Mouse (Mus musculus) neural tube, embryonic 12.5 days (tissue): Measurements from ENCODE around the gene Sec24b. TPM values are rescaled to one million over a fixed set of nuclear protein-coding genes. Genes with fewer than 3 reads are reported as not detected.

Experiments used
- ATAC-seq: fragments of 200-750 bp; cut with Nextera tagmentation; 2 replicates; pipeline ENCODE4 v1.8.0; 2017; ENCODE audit warnings: low read depth, mild to moderate bottlenecking, moderate TSS enrichment, moderate library complexity; ENCODE audit not compliant: low FRiP score
- H3K27ac ChIP-seq: fragments of 300-500 bp; sonication (generic); 2 replicates; pipeline ENCODE4 v1.5.1; 2016
- H3K27me3 ChIP-seq: fragments of 300-500 bp; sonication (generic); replicated peaks from 2 replicates; pipeline ENCODE4 v1.6.1; 2016; ENCODE audit warnings: mild to moderate bottlenecking
- H3K36me3 ChIP-seq: fragments of 300-500 bp; sonication (generic); 2 replicates; pipeline ENCODE4 v1.6.1; 2016; ENCODE audit warnings: mild to moderate bottlenecking
- H3K4me1 ChIP-seq: fragments of 300-500 bp; sonication (generic); 2 replicates; pipeline ENCODE4 v1.6.1; 2016
- H3K4me2 ChIP-seq: fragments of 300-500 bp; sonication (generic); replicated peaks from 2 replicates; pipeline ENCODE4 v1.6.1; 2016; ENCODE audit warnings: mild to moderate bottlenecking
- H3K4me3 ChIP-seq: fragments of 300-500 bp; sonication (generic); 2 replicates; pipeline ENCODE4 v1.5.1; 2016
- H3K9ac ChIP-seq: fragments of 300-500 bp; sonication (generic); 2 replicates; pipeline ENCODE4 v1.6.1; 2016; ENCODE audit warnings: mild to moderate bottlenecking
- H3K9me3 ChIP-seq: fragments of 300-500 bp; sonication (generic); 2 replicates; pipeline ENCODE4 v1.6.1; 2016; ENCODE audit warnings: mild to moderate bottlenecking
- WGBS: fragments of 180-500 bp; shearing (Covaris S2); methylation state at CpG from one replicate; pipeline ENCODE4 v1.1.7; 2016; 5-methylcytosine and 5-hydroxymethylcytosine counted together
- polyA plus RNA-seq: library from polyadenylated mRNA; unstranded; fragments of >200 nt; fragmentation: Nextera tagmentation; extraction: Ambion mirVana; gene quantifications from 2 replicates; pipeline ENCODE4 v1.2.1, GENCODE M21; 2016

Gene Sec24b
- polyA plus RNA-seq: 33.0 and 35.0 TPM in 2 replicates

GRCm38 (mm10) chr3:130061281-130061680, at the start of gene Sec24b:
Gene Sec24b (minus strand): TSS chr3:130061553.
- H3K36me3 ChIP-seq: no peaks in the 10 kb centered on the region
- H3K9ac ChIP-seq: peak within 1 kb of the TSS; percentile 99
- peaks cover 25% of the 10 kb centered on the region for H3K4me1 ChIP-seq
- no peaks in the 10 kb centered on the region for H3K27me3 ChIP-seq
- H3K4me3 ChIP-seq: peak within 1 kb of the TSS; percentile 95
- no peaks in the 10 kb centered on the region for H3K9me3 ChIP-seq
- 16% methylated on average over 12 of the region's 12 CpGs for WGBS
- peak within 1 kb of the TSS; percentile 91 for H3K27ac ChIP-seq
- H3K4me2 ChIP-seq: peak within 1 kb of the TSS; percentile 71
- peak; percentile 18; the same call in 1 of the 2 replicates for ATAC-seq

- no peak overlapping the region for H3K4me3 ChIP-seq
- H3K9me3 ChIP-seq: no peaks in the 10 kb centered on the region
- no peak overlapping the region for H3K9ac ChIP-seq
- 81% methylated on average over 9 of the region's 9 CpGs for WGBS
- no peak for ATAC-seq
- no peak overlapping the region for H3K4me2 ChIP-seq
- H3K27me3 ChIP-seq: no peaks in the 10 kb centered on the region
- H3K4me1 ChIP-seq: no peaks in the 10 kb centered on the region
- no peak overlapping the region for H3K27ac ChIP-seq
- H3K36me3 ChIP-seq: no peaks in the 10 kb centered on the region
Observed at GRCm38 (mm10) chr3:130104471-130104870, 43.1 kb upstream of the Sec24b start.

DNA sequence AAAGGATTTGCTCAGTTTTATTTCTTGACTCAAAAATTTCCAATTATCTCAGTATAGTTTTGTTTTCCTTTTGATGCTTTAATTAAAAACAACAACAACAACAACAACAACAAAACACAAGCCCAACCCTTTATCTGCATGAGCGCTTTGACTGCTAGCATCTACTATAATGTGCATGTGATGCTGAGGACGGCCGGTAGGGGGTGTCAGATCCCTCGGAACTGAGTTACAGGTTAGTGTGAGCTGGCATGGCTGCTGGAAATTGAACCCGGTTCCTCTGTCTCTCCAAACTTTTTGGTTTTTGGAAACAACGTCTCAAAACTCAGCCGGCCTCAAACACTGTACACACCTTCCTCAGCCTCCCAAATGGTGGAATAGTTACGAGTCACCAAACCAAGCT, 42.1 kb upstream of the Sec24b start:
- Histone ChIP-seq H3K27me3 (no peaks in the 10 kb centered on the region), H3K36me3 (no peaks in the 10 kb centered on the region), H3K9me3 (no peaks in the 10 kb centered on the region), H3K4me3 (no peak overlapping the region), H3K4me1 (no peaks in the 10 kb centered on the region), H3K9ac (no peak overlapping the region), H3K27ac (no peak overlapping the region), H3K4me2 (no peak overlapping the region)
- 75% methylated on average over 8 of the region's 8 CpGs for WGBS
- ATAC-seq: no peak

GRCm38 (mm10) chr3:130095160-130095781, 33.9 kb upstream of the Sec24b start:
- no peak overlapping the region for H3K27ac ChIP-seq
- H3K4me2 ChIP-seq: no peak overlapping the region
- H3K9me3 ChIP-seq: no peaks in the 10 kb centered on the region
- no peaks in the 10 kb centered on the region for H3K36me3 ChIP-seq
- H3K27me3 ChIP-seq: no peaks in the 10 kb centered on the region
- WGBS: 44% methylated on average over 5 of the region's 5 CpGs
- no peak overlapping the region for H3K9ac ChIP-seq
- no peak overlapping the region for H3K4me3 ChIP-seq
- H3K4me1 ChIP-seq: no peaks in the 10 kb centered on the region
- ATAC-seq: peak; percentile 68

GRCm38 (mm10) chr3:130094125-130094704, 32.9 kb upstream of the Sec24b start:
- no peak overlapping the region for H3K27ac ChIP-seq
- 0 out of 2 replicates have a peak, but pooled peaks have one; percentile 48 for ATAC-seq

GRCm38 (mm10) chr3:130090460-130090859, 29.1 kb upstream of the Sec24b start:
- H3K27ac ChIP-seq: no peak overlapping the region
- no peaks in the 10 kb centered on the region for H3K27me3 ChIP-seq
- H3K4me2 ChIP-seq: no peak overlapping the region
- H3K4me1 ChIP-seq: no peaks in the 10 kb centered on the region
- no peak overlapping the region for H3K9ac ChIP-seq
- WGBS: 90% methylated on average over 9 of the region's 9 CpGs
- no peaks in the 10 kb centered on the region for H3K36me3 ChIP-seq
- no peak overlapping the region for H3K4me3 ChIP-seq
- no peaks in the 10 kb centered on the region for H3K9me3 ChIP-seq
- ATAC-seq: no peak

More at GRCm38 (mm10) chr3:130094125-130094704, 32.9 kb upstream of the Sec24b start:
- no peaks in the 10 kb centered on the region for H3K9me3 ChIP-seq
- H3K4me1 ChIP-seq: no peaks in the 10 kb centered on the region
- H3K4me2 ChIP-seq: no peak overlapping the region
- no peaks in the 10 kb centered on the region for H3K36me3 ChIP-seq
- H3K9ac ChIP-seq: no peak overlapping the region
- H3K27me3 ChIP-seq: no peaks in the 10 kb centered on the region
- 53% methylated on average over 5 of the region's 5 CpGs for WGBS
- no peak overlapping the region for H3K4me3 ChIP-seq

GRCm38 (mm10) chr3:130088654-130089053, 27.3 kb upstream of the Sec24b start:
- no peak overlapping the region for H3K27ac ChIP-seq

DNA sequence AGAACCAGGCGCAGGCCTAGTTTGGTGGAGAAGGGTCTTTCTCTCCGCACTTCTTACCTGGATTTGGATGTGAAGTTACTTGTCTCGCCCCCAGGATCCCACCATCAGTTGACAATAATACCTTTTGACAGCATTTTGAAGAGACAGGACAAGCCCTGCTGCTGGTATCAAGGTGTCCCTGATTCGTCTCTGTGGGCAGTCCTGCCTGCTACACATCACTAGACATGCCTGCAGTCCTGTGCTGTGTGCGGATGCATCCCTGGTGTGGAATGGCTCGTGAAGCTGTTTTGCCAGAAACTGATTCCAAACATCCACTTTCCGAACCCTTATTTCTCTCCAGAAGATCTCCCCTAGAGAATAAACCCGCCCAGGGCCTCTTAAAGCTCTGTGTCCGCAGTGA, 26.1 kb upstream of the Sec24b start:
- WGBS: 87% methylated on average over 9 of the region's 9 CpGs
- Histone ChIP-seq H3K27me3 (no peaks in the 10 kb centered on the region), H3K4me2 (no peak overlapping the region), H3K27ac (no peak overlapping the region), H3K4me1 (no peaks in the 10 kb centered on the region), H3K9ac (no peak overlapping the region), H3K36me3 (no peaks in the 10 kb centered on the region), H3K4me3 (no peak overlapping the region), H3K9me3 (no peaks in the 10 kb centered on the region)
- ATAC-seq: no peak

More at GRCm38 (mm10) chr3:130088654-130089053, 27.3 kb upstream of the Sec24b start:
- H3K4me1 ChIP-seq: no peaks in the 10 kb centered on the region
- 93% methylated on average over 9 of the region's 9 CpGs for WGBS
- no peak overlapping the region for H3K4me2 ChIP-seq
- no peaks in the 10 kb centered on the region for H3K27me3 ChIP-seq
- H3K4me3 ChIP-seq: no peak overlapping the region
- H3K9me3 ChIP-seq: no peaks in the 10 kb centered on the region
- no peak for ATAC-seq
- no peak overlapping the region for H3K9ac ChIP-seq
- no peaks in the 10 kb centered on the region for H3K36me3 ChIP-seq

- H3K9ac ChIP-seq: no peak overlapping the region
- no peaks in the 10 kb centered on the region for H3K9me3 ChIP-seq
- no peaks in the 10 kb centered on the region for H3K4me1 ChIP-seq
- no peak overlapping the region for H3K4me2 ChIP-seq
- H3K27me3 ChIP-seq: no peaks in the 10 kb centered on the region
- no peak overlapping the region for H3K27ac ChIP-seq
- H3K36me3 ChIP-seq: no peaks in the 10 kb centered on the region
- 77% methylated on average over 13 of the region's 13 CpGs for WGBS
- no peak overlapping the region for H3K4me3 ChIP-seq
- ATAC-seq: no peak
Observed at GRCm38 (mm10) chr3:130086372-130087080, 25.2 kb upstream of the Sec24b start.

- no peak for ATAC-seq
- Histone ChIP-seq H3K9me3 (no peaks in the 10 kb centered on the region), H3K27me3 (no peaks in the 10 kb centered on the region), H3K36me3 (no peaks in the 10 kb centered on the region), H3K4me2 (no peak overlapping the region), H3K4me3 (no peak overlapping the region), H3K9ac (no peak overlapping the region), H3K27ac (no peak overlapping the region), H3K4me1 (no peaks in the 10 kb centered on the region)
- WGBS: 76% methylated on average over 2 of the region's 2 CpGs
Observed at GRCm38 (mm10) chr3:130083312-130083711, 22.0 kb upstream of the Sec24b start.

- H3K4me2 ChIP-seq: no peak overlapping the region
- H3K9me3 ChIP-seq: no peaks in the 10 kb centered on the region
- no peaks in the 10 kb centered on the region for H3K4me1 ChIP-seq
- H3K27me3 ChIP-seq: 0 out of 2 replicates have a peak, but pooled peaks cover 3% of the 10 kb centered on the region
- H3K27ac ChIP-seq: no peak overlapping the region
- 84% methylated on average over 6 of the region's 6 CpGs for WGBS
- no peak for ATAC-seq
- no peak overlapping the region for H3K9ac ChIP-seq
- H3K36me3 ChIP-seq: no peaks in the 10 kb centered on the region
- no peak overlapping the region for H3K4me3 ChIP-seq
Observed at GRCm38 (mm10) chr3:130080666-130081065, 19.3 kb upstream of the Sec24b start.

DNA sequence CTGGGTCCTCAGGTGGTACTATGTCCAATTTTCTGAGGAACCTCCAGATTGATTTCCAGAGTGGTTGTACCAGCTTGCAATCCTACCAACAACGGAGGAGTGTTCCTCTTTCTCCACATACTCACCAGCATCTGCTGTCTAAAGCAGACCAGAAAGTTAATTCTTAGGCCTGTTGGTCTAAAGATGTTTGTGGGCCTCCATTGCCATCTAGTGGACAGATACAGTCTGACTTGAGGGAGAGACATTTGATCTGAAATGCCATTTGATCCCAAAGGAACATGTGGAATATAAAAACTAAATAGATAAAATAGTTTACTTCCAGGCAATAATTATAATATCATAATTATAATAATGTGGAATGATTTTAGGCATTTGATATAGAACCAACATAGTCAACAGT, 18.4 kb upstream of the Sec24b start:
- H3K4me2 ChIP-seq: no peak overlapping the region
- no peak overlapping the region for H3K4me3 ChIP-seq
- 0 out of 2 replicates have a peak, but pooled peaks cover 3% of the 10 kb centered on the region for H3K27me3 ChIP-seq
- H3K9me3 ChIP-seq: no peaks in the 10 kb centered on the region
- H3K9ac ChIP-seq: no peak overlapping the region
- 5% methylated on average over 1 of the region's 1 CpGs for WGBS
- H3K4me1 ChIP-seq: no peaks in the 10 kb centered on the region
- ATAC-seq: no peak; the same call in 1 of the 2 replicates
- H3K27ac ChIP-seq: no peak overlapping the region
- no peaks in the 10 kb centered on the region for H3K36me3 ChIP-seq
